Mouse (Mus musculus): ENCODE measurements at regions not wholly inside any gene's neighbourhood (a gene's known extent, or its start where the extent isn't known, plus 50 kb on each side); places are given as distances from the start of the nearest gene placed in this dataset.

DNA sequence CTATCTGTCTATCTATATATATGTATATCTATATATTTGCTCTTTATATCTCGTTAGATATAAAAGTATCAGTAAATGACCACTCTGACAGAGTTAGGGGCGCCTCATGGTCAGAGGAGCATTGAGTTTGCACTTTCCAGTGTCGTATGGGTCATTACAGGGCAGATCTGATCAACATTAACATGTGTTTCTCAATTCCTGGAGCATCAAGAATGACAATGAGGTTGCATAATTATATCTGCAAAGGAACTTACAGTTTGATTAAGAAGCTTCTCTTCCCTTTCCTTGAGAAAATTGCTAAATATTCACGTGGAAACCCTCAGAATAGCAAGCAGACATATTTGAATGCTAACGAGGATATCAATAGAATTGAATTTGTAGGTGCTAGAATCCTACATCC, 158.6 kb downstream of the Gm11146 start:
- peaks cover 8% of the 10 kb centered on the region for H3K4me1 ChIP-seq (ENCODE audit: control insufficient read depth, insufficient read depth, low read length)
- no peak overlapping the region for H3K4me3 ChIP-seq (ENCODE audit: low read length)
- H3K27ac ChIP-seq (ENCODE audit: low read length), result no peak overlapping the region
- H3K4me2 ChIP-seq (ENCODE audit: low read depth, low read length), result no peak overlapping the region
- no peaks in the 10 kb centered on the region for H3K9me3 ChIP-seq (replicated peaks; ENCODE audit: control insufficient read depth, low read length)
- ATAC-seq (replicated peaks; ENCODE audit: extremely low read depth, insufficient read depth, low FRiP score), result no peak
- no peaks in the 10 kb centered on the region for H3K36me3 ChIP-seq (ENCODE audit: control insufficient read depth, insufficient read depth)
- WGBS, result 83% methylated on average over 5 of the region's 5 CpGs
- H3K9ac ChIP-seq (ENCODE audit: low read length), result no peak overlapping the region
- H3K27me3 ChIP-seq (ENCODE audit: control insufficient read depth, insufficient read depth, low read length), result no peaks in the 10 kb centered on the region

DNA sequence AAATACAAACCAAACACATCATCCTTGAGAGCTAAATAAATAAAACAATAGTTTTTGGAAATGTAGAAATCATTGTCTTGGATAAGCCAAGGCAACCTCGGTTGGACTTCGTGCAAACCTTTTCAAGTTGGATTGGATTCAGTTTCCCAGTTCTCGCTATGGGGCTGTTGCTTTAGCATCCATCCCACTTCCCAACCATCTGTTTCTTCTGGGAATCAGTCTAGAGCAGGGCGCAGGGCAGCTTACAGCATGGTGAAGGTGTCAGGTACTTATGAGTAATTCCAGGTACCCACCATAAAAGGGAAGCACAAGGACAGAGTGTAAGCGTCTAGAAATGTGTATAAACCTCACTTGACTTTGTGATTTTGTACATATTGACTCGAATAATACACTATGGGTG, 159.0 kb downstream of the Gm11146 start:
- Histone ChIP-seq H3K27ac (ENCODE audit: low read length) (no peak overlapping the region), H3K9me3 (replicated peaks; ENCODE audit: control insufficient read depth, low read length) (no peaks in the 10 kb centered on the region), H3K4me1 (ENCODE audit: control insufficient read depth, insufficient read depth, low read length) (peaks cover 8% of the 10 kb centered on the region), H3K36me3 (ENCODE audit: control insufficient read depth, insufficient read depth) (no peaks in the 10 kb centered on the region), H3K4me2 (ENCODE audit: low read depth, low read length) (no peak overlapping the region), H3K4me3 (ENCODE audit: low read length) (no peak overlapping the region), H3K27me3 (ENCODE audit: control insufficient read depth, insufficient read depth, low read length) (no peaks in the 10 kb centered on the region), H3K9ac (ENCODE audit: low read length) (no peak overlapping the region)
- ATAC-seq (replicated peaks; ENCODE audit: extremely low read depth, insufficient read depth, low FRiP score), result no peak
- WGBS, result 91% methylated on average over 6 of the region's 6 CpGs

DNA sequence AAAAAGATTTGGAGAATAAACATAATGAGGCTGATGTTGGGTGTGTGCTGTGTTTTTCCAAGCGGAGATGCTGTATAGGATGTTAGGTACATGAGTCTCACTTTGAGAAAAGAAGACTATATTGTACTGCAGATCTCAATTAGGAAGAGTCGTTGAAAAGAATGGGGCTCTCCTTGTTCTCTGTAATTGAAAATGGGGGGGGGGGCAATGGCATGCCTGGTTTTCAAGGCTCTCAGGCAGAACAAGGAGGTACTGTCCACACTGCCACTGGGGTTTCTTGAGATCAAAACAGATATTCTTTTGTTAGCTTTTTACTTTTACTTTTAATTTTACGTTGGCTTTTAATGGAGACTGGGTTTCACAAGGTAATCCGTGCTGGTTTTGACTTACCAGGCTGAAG, 170.5 kb downstream of the Gm11146 start:
- Histone ChIP-seq H3K9me3 (replicated peaks; ENCODE audit: control insufficient read depth, low read length) (no peaks in the 10 kb centered on the region), H3K27me3 (ENCODE audit: control insufficient read depth, insufficient read depth, low read length) (no peaks in the 10 kb centered on the region), H3K4me2 (ENCODE audit: low read depth, low read length) (no peak overlapping the region), H3K4me3 (ENCODE audit: low read length) (no peak overlapping the region), H3K9ac (ENCODE audit: low read length) (no peak overlapping the region), H3K27ac (ENCODE audit: low read length) (no peak overlapping the region), H3K4me1 (ENCODE audit: control insufficient read depth, insufficient read depth, low read length) (peaks cover 3% of the 10 kb centered on the region), H3K36me3 (ENCODE audit: control insufficient read depth, insufficient read depth) (no peaks in the 10 kb centered on the region)
- WGBS, result 80% methylated on average over 4 of the region's 4 CpGs
- no peak for ATAC-seq (replicated peaks; ENCODE audit: extremely low read depth, insufficient read depth, low FRiP score)

DNA sequence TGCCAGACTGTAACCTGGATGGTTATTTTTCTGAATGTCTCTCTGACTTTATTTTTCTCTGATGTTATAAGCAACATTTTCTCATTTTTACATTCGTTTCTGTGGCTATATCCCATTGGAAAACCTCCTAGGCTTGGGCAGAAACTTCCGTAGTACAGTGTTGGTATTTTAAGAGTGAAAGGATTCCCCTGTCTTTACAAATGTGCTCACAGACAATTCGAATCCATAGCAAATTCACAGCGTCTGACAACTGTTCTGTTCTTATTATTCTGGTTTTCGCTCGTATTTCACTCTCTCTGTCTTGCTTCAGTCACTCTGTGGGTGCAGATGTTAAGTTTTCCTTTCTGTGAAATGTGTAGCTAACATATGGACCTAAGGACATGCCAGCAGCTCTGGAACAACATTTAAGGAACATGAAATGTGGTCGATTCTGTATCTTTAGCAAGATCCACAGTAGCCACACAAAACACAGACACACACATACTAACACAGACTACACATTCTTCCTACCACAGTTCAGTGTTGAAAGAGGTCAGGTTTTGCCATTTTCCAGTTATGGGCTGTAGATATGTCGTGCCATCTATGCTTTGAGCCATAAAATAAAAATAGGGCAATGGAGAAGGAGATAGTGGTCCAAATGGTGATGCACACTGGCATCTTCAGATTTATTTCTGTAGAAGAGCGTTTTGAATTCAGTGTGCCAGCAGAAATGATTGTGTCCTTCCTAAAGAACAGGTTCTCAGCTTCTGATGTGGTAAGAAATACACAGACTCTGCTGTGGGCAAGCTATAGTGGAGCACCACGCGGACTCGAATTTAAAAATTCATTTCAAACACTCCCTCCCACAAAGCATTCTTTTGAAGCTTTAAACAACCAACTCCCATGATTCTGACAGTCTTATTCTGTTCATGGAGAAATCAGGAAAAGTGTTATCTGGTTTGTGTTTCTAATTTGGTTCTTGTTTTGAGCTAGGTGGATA, 179.2 kb downstream of the Gm11146 start:
- Histone ChIP-seq H3K4me3 (ENCODE audit: low read length) (no peak overlapping the region), H3K27me3 (ENCODE audit: control insufficient read depth, insufficient read depth, low read length) (no peaks in the 10 kb centered on the region), H3K4me1 (ENCODE audit: control insufficient read depth, insufficient read depth, low read length) (peaks cover 9% of the 10 kb centered on the region), H3K9me3 (replicated peaks; ENCODE audit: control insufficient read depth, low read length) (no peaks in the 10 kb centered on the region), H3K4me2 (ENCODE audit: low read depth, low read length) (no peak overlapping the region), H3K9ac (ENCODE audit: low read length) (no peak overlapping the region), H3K36me3 (ENCODE audit: control insufficient read depth, insufficient read depth) (no peaks in the 10 kb centered on the region), H3K27ac (ENCODE audit: low read length) (no peak overlapping the region)
- WGBS, result 79% methylated on average over 12 of the region's 12 CpGs
- ATAC-seq (replicated peaks; ENCODE audit: extremely low read depth, insufficient read depth, low FRiP score), result no peak

DNA sequence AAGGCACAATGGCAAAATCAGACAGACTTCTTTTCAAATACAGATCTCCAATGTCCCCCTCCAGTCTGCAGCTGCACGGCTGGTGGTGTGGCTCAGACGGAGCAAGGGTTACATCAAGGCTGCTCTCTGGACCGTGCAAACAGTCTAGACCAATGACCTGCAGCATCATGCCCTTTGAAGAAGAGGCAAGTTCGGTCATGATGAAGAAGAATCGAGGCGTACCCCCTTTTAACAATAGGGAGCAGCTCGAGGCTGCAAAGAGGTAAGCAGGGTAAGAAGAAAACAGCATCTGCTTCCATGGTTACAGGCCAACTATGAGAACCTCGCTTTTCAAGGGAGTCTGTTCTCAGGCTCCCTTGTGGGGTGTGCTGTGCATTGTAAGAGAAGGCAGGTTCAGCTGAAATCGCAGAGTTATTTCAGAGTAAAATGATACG, 180.3 kb downstream of the Gm11146 start:
- H3K27ac ChIP-seq (ENCODE audit: low read length), result peak overlapping the region; percentile 7; the same call in 1 of the 2 replicates
- ATAC-seq (replicated peaks; ENCODE audit: extremely low read depth, insufficient read depth, low FRiP score), result no peak

DNA sequence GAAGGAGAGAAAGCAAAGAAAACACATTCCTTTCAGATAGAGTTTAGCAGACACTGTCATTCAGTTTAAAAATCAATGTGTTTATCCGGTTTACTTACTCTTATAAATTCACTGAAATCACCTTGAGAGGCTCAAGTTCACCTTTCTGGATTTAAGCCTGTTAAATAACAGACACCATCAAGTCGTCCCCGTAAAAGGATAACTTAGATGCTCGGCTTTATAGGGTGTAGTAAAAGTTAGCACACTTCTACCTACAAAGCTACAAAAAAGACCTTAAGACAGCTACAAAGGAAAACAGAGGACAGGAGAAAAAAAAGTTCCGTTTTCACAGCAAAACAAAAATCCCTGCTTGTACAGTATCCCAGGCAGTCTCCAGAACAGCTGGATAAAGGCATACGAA, 180.9 kb downstream of the Gm11146 start:
- Histone ChIP-seq H3K9me3 (replicated peaks; ENCODE audit: control insufficient read depth, low read length) (no peaks in the 10 kb centered on the region), H3K4me2 (ENCODE audit: low read depth, low read length) (no peak overlapping the region), H3K9ac (ENCODE audit: low read length) (no peak overlapping the region), H3K4me1 (ENCODE audit: control insufficient read depth, insufficient read depth, low read length) (peaks cover 9% of the 10 kb centered on the region), H3K36me3 (ENCODE audit: control insufficient read depth, insufficient read depth) (no peaks in the 10 kb centered on the region), H3K27ac (ENCODE audit: low read length) (no peak overlapping the region), H3K4me3 (ENCODE audit: low read length) (no peak overlapping the region), H3K27me3 (ENCODE audit: control insufficient read depth, insufficient read depth, low read length) (no peaks in the 10 kb centered on the region)
- 79% methylated on average over 6 of the region's 6 CpGs for WGBS
- no peak for ATAC-seq (replicated peaks; ENCODE audit: extremely low read depth, insufficient read depth, low FRiP score)

More for the DNA sequence above, 180.3 kb downstream of the Gm11146 start:
- H3K4me2 ChIP-seq (ENCODE audit: low read depth, low read length), result no peak overlapping the region
- no peak overlapping the region for H3K9ac ChIP-seq (ENCODE audit: low read length)
- H3K36me3 ChIP-seq (ENCODE audit: control insufficient read depth, insufficient read depth), result no peaks in the 10 kb centered on the region
- no peaks in the 10 kb centered on the region for H3K27me3 ChIP-seq (ENCODE audit: control insufficient read depth, insufficient read depth, low read length)
- H3K4me3 ChIP-seq (ENCODE audit: low read length), result no peak overlapping the region
- H3K9me3 ChIP-seq (replicated peaks; ENCODE audit: control insufficient read depth, low read length), result no peaks in the 10 kb centered on the region
- H3K4me1 ChIP-seq (ENCODE audit: control insufficient read depth, insufficient read depth, low read length), result peaks cover 9% of the 10 kb centered on the region
- 57% methylated on average over 10 of the region's 10 CpGs for WGBS

DNA sequence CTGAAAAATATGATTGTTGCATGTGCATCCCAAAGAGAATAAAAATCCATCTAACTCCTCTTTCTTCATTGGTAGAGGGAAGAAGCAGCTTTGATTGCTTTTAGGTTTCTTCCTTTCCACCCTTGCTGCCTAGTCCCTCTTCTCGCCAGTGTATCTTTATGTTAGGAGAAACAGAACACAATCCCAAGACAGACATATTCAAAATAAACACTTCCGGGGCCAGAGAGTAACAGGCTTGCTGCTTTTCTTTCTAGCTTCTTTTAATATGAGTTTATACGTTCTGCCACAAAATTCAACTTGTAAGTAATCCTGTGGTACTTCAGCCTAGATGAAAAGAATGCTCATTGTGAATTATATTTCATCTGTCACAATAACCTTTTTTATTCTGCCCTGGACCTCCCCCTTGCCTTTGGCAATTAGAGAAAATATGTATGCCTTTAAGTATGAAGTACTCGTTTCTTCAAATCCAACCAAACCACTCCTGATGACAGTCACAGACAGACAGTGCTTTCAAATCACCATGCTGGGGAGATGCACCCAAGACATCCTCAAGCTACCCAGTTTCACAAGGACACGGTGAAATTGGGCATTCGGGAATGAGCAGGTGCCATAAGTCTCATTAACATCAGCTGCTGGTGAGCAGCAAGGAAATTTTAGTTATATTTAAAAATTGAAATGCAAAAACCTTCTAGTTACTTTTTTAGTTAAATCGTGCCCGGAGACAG, 181.6 kb downstream of the Gm11146 start:
- Histone ChIP-seq H3K4me3 (ENCODE audit: low read length) (no peak overlapping the region), H3K36me3 (ENCODE audit: control insufficient read depth, insufficient read depth) (no peaks in the 10 kb centered on the region), H3K9me3 (replicated peaks; ENCODE audit: control insufficient read depth, low read length) (no peaks in the 10 kb centered on the region), H3K4me1 (ENCODE audit: control insufficient read depth, insufficient read depth, low read length) (peaks cover 9% of the 10 kb centered on the region), H3K27ac (ENCODE audit: low read length) (no peak overlapping the region), H3K27me3 (ENCODE audit: control insufficient read depth, insufficient read depth, low read length) (no peaks in the 10 kb centered on the region), H3K9ac (ENCODE audit: low read length) (no peak overlapping the region), H3K4me2 (ENCODE audit: low read depth, low read length) (no peak overlapping the region)
- no peak for ATAC-seq (replicated peaks; ENCODE audit: extremely low read depth, insufficient read depth, low FRiP score)
- WGBS, result 80% methylated on average over 8 of the region's 8 CpGs

DNA sequence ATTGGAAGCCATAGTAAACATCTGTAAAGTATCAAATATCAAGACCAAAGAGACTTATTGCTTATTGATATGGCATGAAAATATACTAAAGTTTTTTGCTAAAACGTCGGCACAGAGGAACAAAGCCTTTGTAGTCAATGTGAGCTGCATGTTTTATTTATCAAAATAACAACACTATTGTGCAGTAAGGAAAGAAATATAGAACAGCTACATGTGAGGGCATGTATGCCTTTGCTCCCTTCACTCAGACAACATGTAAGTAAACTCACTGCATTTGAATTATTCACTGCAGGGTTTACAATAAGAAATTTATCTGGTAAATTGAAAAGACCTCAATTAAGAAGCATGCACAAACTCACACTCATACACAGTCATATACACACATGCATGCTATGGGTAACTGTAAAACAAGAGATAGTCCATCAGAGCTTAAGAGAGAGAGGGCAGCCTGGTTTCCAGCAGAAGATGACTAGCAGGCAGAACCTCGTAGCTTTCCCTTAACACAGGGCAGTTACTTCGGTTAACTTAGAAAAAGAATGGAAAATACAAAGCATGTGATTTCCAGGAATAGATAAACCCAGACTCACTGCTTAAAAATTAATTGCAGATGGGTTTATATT, 182.7 kb downstream of the Gm11146 start:
- no peaks in the 10 kb centered on the region for H3K36me3 ChIP-seq (ENCODE audit: control insufficient read depth, insufficient read depth)
- H3K4me1 ChIP-seq (ENCODE audit: control insufficient read depth, insufficient read depth, low read length), result peaks cover 13% of the 10 kb centered on the region
- no peaks in the 10 kb centered on the region for H3K27me3 ChIP-seq (ENCODE audit: control insufficient read depth, insufficient read depth, low read length)
- ATAC-seq (replicated peaks; ENCODE audit: extremely low read depth, insufficient read depth, low FRiP score), result no peak
- H3K4me2 ChIP-seq (ENCODE audit: low read depth, low read length), result no peak overlapping the region
- WGBS, result 55% methylated on average over 4 of the region's 4 CpGs
- no peak overlapping the region for H3K9ac ChIP-seq (ENCODE audit: low read length)
- no peaks in the 10 kb centered on the region for H3K9me3 ChIP-seq (replicated peaks; ENCODE audit: control insufficient read depth, low read length)
- no peak overlapping the region for H3K4me3 ChIP-seq (ENCODE audit: low read length)
- H3K27ac ChIP-seq (ENCODE audit: low read length), result no peak overlapping the region

DNA sequence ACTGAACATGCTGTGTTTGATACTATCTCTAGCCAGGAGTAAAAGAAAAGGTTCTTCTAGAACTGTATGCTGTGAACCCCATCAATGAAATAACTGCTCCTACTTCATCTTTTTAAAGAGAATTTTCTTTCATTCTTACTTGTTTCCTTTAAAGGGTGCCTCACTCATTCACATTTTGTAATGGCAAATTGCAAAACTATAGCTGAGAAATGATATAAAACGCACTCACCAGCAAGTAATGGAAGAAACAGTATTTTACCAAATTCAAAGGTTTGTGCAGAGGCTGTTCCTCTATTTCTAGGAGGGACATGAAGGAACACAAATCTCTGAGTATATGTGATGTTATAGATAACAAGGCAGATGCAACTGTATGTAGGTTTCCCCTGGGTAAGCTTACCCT, 183.4 kb downstream of the Gm11146 start:
- no peak overlapping the region for H3K4me2 ChIP-seq (ENCODE audit: low read depth, low read length)
- no peaks in the 10 kb centered on the region for H3K27me3 ChIP-seq (ENCODE audit: control insufficient read depth, insufficient read depth, low read length)
- WGBS, result 85% methylated on average over 1 of the region's 1 CpGs
- no peaks in the 10 kb centered on the region for H3K36me3 ChIP-seq (ENCODE audit: control insufficient read depth, insufficient read depth)
- H3K4me1 ChIP-seq (ENCODE audit: control insufficient read depth, insufficient read depth, low read length), result peaks cover 13% of the 10 kb centered on the region
- no peak overlapping the region for H3K27ac ChIP-seq (ENCODE audit: low read length)
- H3K9me3 ChIP-seq (replicated peaks; ENCODE audit: control insufficient read depth, low read length), result no peaks in the 10 kb centered on the region
- no peak for ATAC-seq (replicated peaks; ENCODE audit: extremely low read depth, insufficient read depth, low FRiP score)
- H3K9ac ChIP-seq (ENCODE audit: low read length), result no peak overlapping the region
- H3K4me3 ChIP-seq (ENCODE audit: low read length), result no peak overlapping the region
